ENCODE assay signal across 8 mouse cellular contexts in genomic region chr11:104442333-104443136, GRCm38 (mm10). TPM values are rescaled to one million over a fixed set of nuclear protein-coding genes. Genes with fewer than 3 reads are reported as not detected.
DNase-seq lines count a peak whose midpoint lies in the region; ATAC-seq lines count a peak whose summit lies in the region.

No protein-coding gene starts in this region.

- DNase-seq in c-Kit-negative CD71-positive TER-119-positive erythroid progenitor cells, embryonic 14.5 days (ENCODE audit: low read depth, low spot score) = peak; percentile 84
- DNase-seq in forebrain, embryonic 10.5 days (ENCODE audit: extremely low spot score, low spot score) = peak; percentile 97
- peak; percentile 95 to 96 for DNase-seq in kidney, postnatal 36 days
- DNase-seq in telencephalon, adult 2 months (ENCODE audit: low read depth, low spot score) = peak; percentile 83

- peak overlapping the region; percentile 100 for H3K27ac ChIP-seq in forebrain, embryonic 10.5 days
- H3K27ac ChIP-seq in heart, embryonic 16.5 days (ENCODE audit: low read length) = peak overlapping the region; percentile 100
- H3K27ac ChIP-seq in liver, embryonic 15.5 days (replicated peaks) = peak overlapping the region; percentile 99
- H3K27ac ChIP-seq in neural tube, embryonic 12.5 days = peak overlapping the region; percentile 100

- no peaks in the 10 kb centered on the region for H3K9me3 ChIP-seq in forebrain, embryonic 10.5 days
- no peaks in the 10 kb centered on the region for H3K9me3 ChIP-seq in heart, embryonic 16.5 days (replicated peaks; ENCODE audit: control insufficient read depth, low read length)
- H3K9me3 ChIP-seq in liver, embryonic 15.5 days (replicated peaks) = no peaks in the 10 kb centered on the region
- H3K9me3 ChIP-seq in neural tube, embryonic 12.5 days = no peaks in the 10 kb centered on the region

- 0 out of 2 replicates have a peak, but pooled peaks cover 9% of the 10 kb centered on the region for H3K36me3 ChIP-seq in forebrain, embryonic 10.5 days (replicated peaks)
- no peaks in the 10 kb centered on the region for H3K36me3 ChIP-seq in heart, embryonic 16.5 days (ENCODE audit: control insufficient read depth, insufficient read depth)
- no peaks in the 10 kb centered on the region for H3K36me3 ChIP-seq in liver, embryonic 15.5 days (replicated peaks)
- no peaks in the 10 kb centered on the region for H3K36me3 ChIP-seq in neural tube, embryonic 12.5 days

- ATAC-seq in CD4-positive, CD25-positive, alpha-beta regulatory T cell, adult 4 months = peak; percentile 74
- peak; percentile 90 for ATAC-seq in heart, embryonic 16.5 days (replicated peaks; ENCODE audit: extremely low read depth, insufficient read depth, low FRiP score)
- peak; percentile 90 for ATAC-seq in liver, embryonic 15.5 days (ENCODE audit: insufficient read depth)
- ATAC-seq in neural tube, embryonic 12.5 days (ENCODE audit: low FRiP score, low read depth) = peak; percentile 99

- peaks cover 34% of the 10 kb centered on the region for H3K4me1 ChIP-seq in forebrain, embryonic 10.5 days
- peaks cover 13% of the 10 kb centered on the region; the same call in 1 of the 2 replicates for H3K4me1 ChIP-seq in heart, embryonic 16.5 days (ENCODE audit: control insufficient read depth, insufficient read depth, low read length)
- peaks cover 43% of the 10 kb centered on the region for H3K4me1 ChIP-seq in liver, embryonic 15.5 days (replicated peaks)
- H3K4me1 ChIP-seq in neural tube, embryonic 12.5 days = no peaks in the 10 kb centered on the region; the same call in 1 of the 2 replicates

- peak overlapping the region; percentile 95 for H3K9ac ChIP-seq in heart, embryonic 16.5 days (ENCODE audit: low read length)
- H3K9ac ChIP-seq in liver, embryonic 15.5 days = peak overlapping the region; percentile 99
- H3K9ac ChIP-seq in neural tube, embryonic 12.5 days = peak overlapping the region; percentile 98

- H3K4me3 ChIP-seq in forebrain, embryonic 10.5 days = peak overlapping the region; percentile 87
- peak overlapping the region; percentile 92 for H3K4me3 ChIP-seq in heart, embryonic 16.5 days (ENCODE audit: low read length)
- peak overlapping the region; percentile 96 for H3K4me3 ChIP-seq in liver, embryonic 15.5 days (replicated peaks)
- H3K4me3 ChIP-seq in neural tube, embryonic 12.5 days = peak overlapping the region; percentile 87

- H3K27me3 ChIP-seq in forebrain, embryonic 10.5 days (ENCODE audit: poor library complexity, severe bottlenecking) = no peaks in the 10 kb centered on the region
- no peaks in the 10 kb centered on the region for H3K27me3 ChIP-seq in heart, embryonic 16.5 days (ENCODE audit: control insufficient read depth, insufficient read depth, low read length)
- H3K27me3 ChIP-seq in liver, embryonic 15.5 days = no peaks in the 10 kb centered on the region
- H3K27me3 ChIP-seq in neural tube, embryonic 12.5 days (replicated peaks) = no peaks in the 10 kb centered on the region

- H3K4me2 ChIP-seq in heart, embryonic 16.5 days (ENCODE audit: low read depth, low read length) = peak overlapping the region; percentile 74
- H3K4me2 ChIP-seq in liver, embryonic 15.5 days = peak overlapping the region; percentile 80
- H3K4me2 ChIP-seq in neural tube, embryonic 12.5 days (replicated peaks) = peak overlapping the region; percentile 64

- under 1% methylated on average over 81 of the region's 82 CpGs for WGBS in forebrain, embryonic 10.5 days
- under 1% methylated on average over 80 of the region's 82 CpGs for WGBS in heart, embryonic 16.5 days
- under 1% methylated on average over 79 of the region's 82 CpGs for WGBS in liver, embryonic 15.5 days (ENCODE audit: insufficient replicate concordance)
- WGBS in neural tube, embryonic 12.5 days = under 1% methylated on average over 77 of the region's 82 CpGs

RNA-seq across cellular contexts. Expression of gene Kansl1, which starts 26.1 kb away (rescaled TPM):
- polyA plus RNA-seq in CD4-positive, CD25-positive, alpha-beta regulatory T cell, adult 4 months (2017; shearing (Covaris generic)) = 10 to 100 TPM; 51.4 to 53.0 TPM
- 24.5 and 25.9 TPM in 2 replicates for polyA plus RNA-seq in forebrain, embryonic 10.5 days (2016; fragmentation: Nextera tagmentation; extraction: Ambion mirVana)
- polyA plus RNA-seq in heart, embryonic 16.5 days (2015; fragmentation: Nextera tagmentation; extraction: Ambion mirVana) = 12.5 and 13.2 TPM in 2 replicates
- polyA plus RNA-seq in liver, embryonic 15.5 days (2015; fragmentation: Nextera tagmentation; extraction: Ambion mirVana) = 4.7 and 5.2 TPM in 2 replicates
- polyA plus RNA-seq in neural tube, embryonic 12.5 days (2016; fragmentation: Nextera tagmentation; extraction: Ambion mirVana) = 30.9 and 34.2 TPM in 2 replicates

Comparison
In these comparisons a context has a peak if more than half of its experiments do, and no peak if none do; other contexts are left out.
1. Peak in every context shown above with its lines: DNase-seq, ATAC-seq, H3K4me3 ChIP-seq and H3K27ac ChIP-seq.